22 mouse cellular contexts compared by ENCODE assay signal in genomic region chr7:120867720-120868119, GRCm38 (mm10). TPM values are rescaled to one million over a fixed set of nuclear protein-coding genes. Genes with fewer than 3 reads are reported as not detected.
DNase-seq lines count a peak whose midpoint lies in the region; ATAC-seq and TF ChIP-seq lines count a peak whose summit lies in the region.
"Had no signal": no experiment of that assay in that cellular context is flagged by ENCODE, and none has a peak within 500 bp of the region (broad histone marks: within the 10 kb centered on the region; RNA-seq: fewer than 3 reads in every experiment).

No protein-coding gene starts in this region.

- peak overlapping the region; percentile 14 for H3K4me3 ChIP-seq in erythroblast, embryonic 14.5 days (replicated peaks)
- H3K4me3 ChIP-seq in intestine, embryonic 16.5 days (ENCODE audit: low read length), result no peak overlapping the region
- no peak overlapping the region for H3K4me3 ChIP-seq in intestine, postnatal 0 days (ENCODE audit: low read depth, low read length)
- no peak overlapping the region for H3K4me3 ChIP-seq in liver, embryonic 12.5 days
- H3K4me3 ChIP-seq in stomach, embryonic 16.5 days (replicated peaks; ENCODE audit: low read length), result no peak overlapping the region
- H3K4me3 ChIP-seq: limb, embryonic 10.5 days; midbrain, embryonic 12.5 days had no signal

- peaks cover 96% of the 10 kb centered on the region for H3K4me1 ChIP-seq in erythroblast, embryonic 14.5 days (ENCODE audit: control insufficient read depth)
- peaks cover 75% of the 10 kb centered on the region for H3K4me1 ChIP-seq in intestine, embryonic 16.5 days (ENCODE audit: control insufficient read depth, insufficient read depth, low read length)
- peaks cover 38% of the 10 kb centered on the region for H3K4me1 ChIP-seq in intestine, postnatal 0 days (replicated peaks; ENCODE audit: control insufficient read depth, insufficient read depth, low read length)
- peaks cover 98% of the 10 kb centered on the region for H3K4me1 ChIP-seq in liver, embryonic 12.5 days
- H3K4me1 ChIP-seq in stomach, embryonic 16.5 days (ENCODE audit: control insufficient read depth, insufficient read depth, low read length), result peaks cover 79% of the 10 kb centered on the region

- no peaks in the 10 kb centered on the region for H3K9me3 ChIP-seq in erythroblast, embryonic 14.5 days (ENCODE audit: control insufficient read depth, low read length)
- no peaks in the 10 kb centered on the region for H3K9me3 ChIP-seq in intestine, embryonic 16.5 days (ENCODE audit: control insufficient read depth, low read length)
- H3K9me3 ChIP-seq in intestine, postnatal 0 days (ENCODE audit: control insufficient read depth), result no peaks in the 10 kb centered on the region
- no peaks in the 10 kb centered on the region for H3K9me3 ChIP-seq in liver, embryonic 12.5 days (replicated peaks)
- no peaks in the 10 kb centered on the region for H3K9me3 ChIP-seq in stomach, embryonic 16.5 days (replicated peaks; ENCODE audit: control insufficient read depth, low read length)
- H3K9me3 ChIP-seq: limb, embryonic 10.5 days; midbrain, embryonic 12.5 days had no signal

- no peak for TF ChIP-seq CTCF in intestine, postnatal 0 days (IDR thresholded peaks at IDR 0.05; ENCODE audit: low read depth)

- WGBS in intestine, embryonic 16.5 days, result 69% methylated on average over 1 of the region's 1 CpGs
- 67% methylated on average over 1 of the region's 1 CpGs for WGBS in intestine, postnatal 0 days
- WGBS in liver, embryonic 12.5 days (ENCODE audit: insufficient replicate concordance), result 82% methylated on average over 1 of the region's 1 CpGs
- WGBS in stomach, embryonic 16.5 days, result 78% methylated on average over 1 of the region's 1 CpGs

- peaks cover 99% of the 10 kb centered on the region for H3K36me3 ChIP-seq in erythroblast, embryonic 14.5 days (ENCODE audit: control insufficient read depth)
- H3K36me3 ChIP-seq in intestine, embryonic 16.5 days (ENCODE audit: control insufficient read depth, insufficient read depth, low read length), result no peaks in the 10 kb centered on the region
- no peaks in the 10 kb centered on the region for H3K36me3 ChIP-seq in intestine, postnatal 0 days (ENCODE audit: control insufficient read depth, insufficient read depth)
- peaks cover 41% of the 10 kb centered on the region for H3K36me3 ChIP-seq in liver, embryonic 12.5 days
- peaks cover 3% of the 10 kb centered on the region; the same call in 1 of the 2 replicates for H3K36me3 ChIP-seq in stomach, embryonic 16.5 days (ENCODE audit: control insufficient read depth, insufficient read depth, low read length)
- H3K36me3 ChIP-seq: limb, embryonic 10.5 days; midbrain, embryonic 12.5 days had no signal

- peak overlapping the region; percentile 60 for H3K27ac ChIP-seq in intestine, embryonic 16.5 days (ENCODE audit: low read length)
- no peak overlapping the region for H3K27ac ChIP-seq in intestine, postnatal 0 days (ENCODE audit: low read depth, low read length)
- H3K27ac ChIP-seq in liver, embryonic 12.5 days, result peak overlapping the region; percentile 97
- peak overlapping the region; percentile 97; the same call in 1 of the 2 replicates for H3K27ac ChIP-seq in stomach, embryonic 16.5 days (ENCODE audit: low read length)
- H3K27ac ChIP-seq: limb, embryonic 10.5 days; midbrain, embryonic 12.5 days had no signal

- H3K27me3 ChIP-seq in erythroblast, embryonic 14.5 days (ENCODE audit: control insufficient read depth), result no peaks in the 10 kb centered on the region
- no peaks in the 10 kb centered on the region for H3K27me3 ChIP-seq in intestine, embryonic 16.5 days (replicated peaks; ENCODE audit: control insufficient read depth, insufficient read depth, low read length)
- H3K27me3 ChIP-seq in intestine, postnatal 0 days (replicated peaks; ENCODE audit: control insufficient read depth, insufficient read depth, low read length), result no peaks in the 10 kb centered on the region
- H3K27me3 ChIP-seq in liver, embryonic 12.5 days (replicated peaks), result no peaks in the 10 kb centered on the region
- H3K27me3 ChIP-seq in stomach, embryonic 16.5 days (ENCODE audit: control insufficient read depth, insufficient read depth, low read length), result no peaks in the 10 kb centered on the region
- H3K27me3 ChIP-seq: CH12.LX; midbrain, embryonic 12.5 days had no signal

- DNase-seq in cerebellum, adult 9-10 months, result no peak
- DNase-seq in layer of hippocampus, postnatal 25 days (ENCODE audit: extremely low spot score in 1 of 2, low spot score in 1 of 2), result no peak
- DNase-seq: adrenal gland, adult 2 months; cerebellum, postnatal 14 days; embryo, embryonic 11 days; gastrocnemius, postnatal 10 days; heart, adult 18-20 months; lung, adult 2 months; lung, postnatal 36 days had no signal

- no peak for ATAC-seq in erythroblast, adult 5-6 weeks (replicated peaks; ENCODE audit: low FRiP score, poor library complexity, severe bottlenecking)
- no peak for ATAC-seq in intestine, embryonic 16.5 days
- ATAC-seq in intestine, postnatal 0 days, result no peak
- peak; percentile 70 for ATAC-seq in liver, embryonic 12.5 days
- ATAC-seq in stomach, embryonic 16.5 days (ENCODE audit: insufficient read depth, low FRiP score), result peak; percentile 4; the same call in 1 of the 2 replicates
- ATAC-seq: inflammation-experienced regulatory T-cells, adult 6 months had no signal

- H3K9ac ChIP-seq in intestine, embryonic 16.5 days (ENCODE audit: low read depth, low read length), result no peak overlapping the region
- H3K9ac ChIP-seq in intestine, postnatal 0 days (ENCODE audit: low read depth, low read length), result no peak overlapping the region
- H3K9ac ChIP-seq in liver, embryonic 12.5 days, result peak overlapping the region; percentile 67; the same call in 1 of the 2 replicates
- H3K9ac ChIP-seq in stomach, embryonic 16.5 days (ENCODE audit: low read length), result no peak overlapping the region; the same call in 1 of the 2 replicates
- H3K9ac ChIP-seq: midbrain, embryonic 12.5 days had no signal

- H3K4me2 ChIP-seq in intestine, embryonic 16.5 days (ENCODE audit: low read depth, low read length), result no peak overlapping the region
- H3K4me2 ChIP-seq in intestine, postnatal 0 days (replicated peaks; ENCODE audit: low read depth), result no peak overlapping the region
- H3K4me2 ChIP-seq in liver, embryonic 12.5 days, result peak overlapping the region; percentile 23
- H3K4me2 ChIP-seq in stomach, embryonic 16.5 days (ENCODE audit: low read depth, low read length), result no peak overlapping the region
- H3K4me2 ChIP-seq: midbrain, embryonic 12.5 days had no signal

RNA-seq across cellular contexts. Expression of gene Eef2k, which starts 25.1 kb away (rescaled TPM):
- 24.6 and 28.0 TPM in 2 replicates for polyA plus RNA-seq in erythroblast, embryonic 14.5 days (2012)
- 12.3 and 24.0 TPM in 2 replicates for total RNA-seq in erythroblast, adult 5-6 weeks (2015; ENCODE audit: low replicate concordance)
- 77.4 and 97.0 TPM in 2 replicates for total RNA-seq in erythroblast, adult 5-6 weeks (2017; ENCODE audit: low replicate concordance)
- polyA plus RNA-seq in intestine, embryonic 16.5 days (2015; fragmentation: Nextera tagmentation; extraction: Ambion mirVana), result 54.1 and 59.6 TPM in 2 replicates
- polyA plus RNA-seq in intestine, postnatal 0 days (2015; fragmentation: Nextera tagmentation; extraction: Ambion mirVana), result 14.1 and 14.2 TPM in 2 replicates
- 44.3 and 45.0 TPM in 2 replicates for polyA plus RNA-seq in liver, embryonic 12.5 days (2016; fragmentation: Nextera tagmentation; extraction: Ambion mirVana)
- 76.0 and 80.6 TPM in 2 replicates for polyA plus RNA-seq in stomach, embryonic 16.5 days (2015; fragmentation: Nextera tagmentation; extraction: Ambion mirVana)
- total RNA-seq in layer of hippocampus, postnatal 25 days (2021), result 10 to 100 TPM; 25.7 to 30.4 TPM

RNA-seq across cellular contexts. Expression of gene Polr3e, which starts 49.8 kb away (rescaled TPM):
- polyA plus RNA-seq in erythroblast, embryonic 14.5 days (2012), result 0.34 and 0.48 TPM in 2 replicates
- 3.1 and 3.3 TPM in 2 replicates for total RNA-seq in erythroblast, adult 5-6 weeks (2015; ENCODE audit: low replicate concordance)
- total RNA-seq in erythroblast, adult 5-6 weeks (2017; ENCODE audit: low replicate concordance), result 1.5 and 6.2 TPM in 2 replicates
- polyA plus RNA-seq in intestine, embryonic 16.5 days (2015; fragmentation: Nextera tagmentation; extraction: Ambion mirVana), result 37.5 and 37.9 TPM in 2 replicates
- 18.3 and 19.6 TPM in 2 replicates for polyA plus RNA-seq in intestine, postnatal 0 days (2015; fragmentation: Nextera tagmentation; extraction: Ambion mirVana)
- polyA plus RNA-seq in liver, embryonic 12.5 days (2016; fragmentation: Nextera tagmentation; extraction: Ambion mirVana), result 27.4 and 27.9 TPM in 2 replicates
- polyA plus RNA-seq in stomach, embryonic 16.5 days (2015; fragmentation: Nextera tagmentation; extraction: Ambion mirVana), result 33.8 and 34.0 TPM in 2 replicates
- 10 to 100 TPM; 24.7 to 28.2 TPM for total RNA-seq in layer of hippocampus, postnatal 25 days (2021)

RNA-seq across cellular contexts. Expression of gene Gm5737, which starts 55.6 kb away (rescaled TPM):
- polyA plus RNA-seq in erythroblast, embryonic 14.5 days (2012), result not detected in 2 replicates
- total RNA-seq in erythroblast, adult 5-6 weeks (2015; ENCODE audit: low replicate concordance), result not detected in 2 replicates
- not detected in 2 replicates for total RNA-seq in erythroblast, adult 5-6 weeks (2017; ENCODE audit: low replicate concordance)
- not detected in 2 replicates for polyA plus RNA-seq in intestine, embryonic 16.5 days (2015; fragmentation: Nextera tagmentation; extraction: Ambion mirVana)
- polyA plus RNA-seq in intestine, postnatal 0 days (2015; fragmentation: Nextera tagmentation; extraction: Ambion mirVana), result not detected in 2 replicates
- not detected in 2 replicates for polyA plus RNA-seq in liver, embryonic 12.5 days (2016; fragmentation: Nextera tagmentation; extraction: Ambion mirVana)
- polyA plus RNA-seq in stomach, embryonic 16.5 days (2015; fragmentation: Nextera tagmentation; extraction: Ambion mirVana), result not detected in 2 replicates
- not detected for total RNA-seq in layer of hippocampus, postnatal 25 days (2021)
- total RNA-seq: adrenal gland, adult 2 months; CH12.LX had no signal
- polyA plus RNA-seq: adrenal gland, adult 2 months; heart, postnatal 0 days; inflammation-experienced regulatory T-cells, adult 6 months; kidney, embryonic 14.5 days; limb, embryonic 10.5 days; midbrain, embryonic 12.5 days; neural tube, embryonic 11.5 days had no signal

Comparison
In these comparisons a context has a peak if more than half of its experiments do, and no peak if none do; other contexts are left out.
1. ATAC-seq: peak in liver, embryonic 12.5 days (single experiment) and stomach, embryonic 16.5 days (single experiment); none in erythroblast, adult 5-6 weeks (single experiment), intestine, embryonic 16.5 days (single experiment) and intestine, postnatal 0 days (single experiment).
2. RNA of gene Polr3e, which starts 49.8 kb away (polyA plus RNA-seq): 37.5 to 37.9 TPM in intestine, embryonic 16.5 days, 33.8 to 34.0 TPM in stomach, embryonic 16.5 days, 27.4 to 27.9 TPM in liver, embryonic 12.5 days and 18.3 to 19.6 TPM in intestine, postnatal 0 days; 0.34 to 0.48 TPM in erythroblast, embryonic 14.5 days; every median in the first group is over 10 times any median in the second.